Mouse (Mus musculus) liver, adult 2 months (tissue): ENCODE measurements around the gene Sbno1.

Experiments
- CTCF ChIP-seq: fragments of 200-500 bp; IDR thresholded peaks from 2 replicates; pipeline ENCODE4 v1.5.1; 2011; ENCODE audit warnings: low read depth, low read length, control low read depth
- POLR2A ChIP-seq: fragments of 200-500 bp; IDR thresholded peaks from 2 replicates; pipeline ENCODE4 v1.6.1; 2011; ENCODE audit warnings: low read length, control low read depth; ENCODE audit not compliant: insufficient read depth; ENCODE audit errors: extremely low read depth

GRCm38 (mm10) chr5:124365754-124366153 lies 60.0 kb downstream of the Sbno1 start:
- TF ChIP-seq POLR2A = no peak
- TF ChIP-seq CTCF = no peak
